Mouse (Mus musculus): ENCODE measurements around the gene Syt8. TPM values are rescaled to one million over a fixed set of nuclear protein-coding genes. Genes with fewer than 3 reads are reported as not detected.

Gene Syt8
- polyA plus RNA-seq, 1 experiment, result 2.4 TPM

GRCm38 (mm10) chr7:142428213-142428612, 6.4 kb upstream of the Syt8 start:
- no peak overlapping the region for H3K4me3 ChIP-seq (ENCODE audit: insufficient read depth, low read length)
- TF ChIP-seq CTCF (IDR thresholded peaks at IDR 0.05; ENCODE audit: borderline replicate concordance, insufficient read depth, low read length), result peak; percentile 56; the same call in 1 of the 2 replicates
- no peak for TF ChIP-seq POLR2A (IDR thresholded peaks at IDR 0.05; ENCODE audit: low read depth, low read length)
- no peak overlapping the region for H3K27ac ChIP-seq (ENCODE audit: insufficient read depth, low read length)
- peaks cover 8% of the 10 kb centered on the region for H3K4me1 ChIP-seq (ENCODE audit: control insufficient read depth, insufficient read depth, low read length)

DNA sequence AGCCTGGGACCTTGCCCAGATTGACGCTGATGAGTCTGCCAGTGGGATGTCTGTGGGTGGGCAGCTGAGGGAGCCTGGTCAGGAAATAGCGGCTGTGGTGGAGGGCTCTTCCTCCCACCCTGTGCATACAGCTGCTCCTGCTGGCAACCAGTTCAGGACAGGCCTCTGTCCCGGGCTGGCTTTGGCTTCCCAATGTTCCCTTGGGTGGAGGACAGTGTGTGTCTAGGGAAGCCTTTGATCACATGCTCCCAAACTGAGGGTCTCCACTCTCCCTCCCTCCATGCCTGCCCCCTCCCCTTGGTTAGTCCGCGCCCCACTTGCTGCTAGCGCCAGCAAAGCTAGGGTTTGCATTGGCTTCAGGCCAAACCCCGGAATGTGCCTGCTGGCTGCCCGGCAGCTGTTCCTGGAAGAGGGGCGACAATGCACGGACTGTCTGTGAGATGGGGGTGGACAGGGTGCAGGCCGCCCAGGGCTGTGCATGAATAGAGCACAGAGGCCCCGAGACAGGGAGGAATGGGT, 4.4 kb upstream of the Syt8 start:
- H3K4me3 ChIP-seq (ENCODE audit: insufficient read depth, low read length), result no peak overlapping the region
- TF ChIP-seq CTCF (IDR thresholded peaks at IDR 0.05; ENCODE audit: borderline replicate concordance, insufficient read depth, low read length) (no peak), POLR2A (IDR thresholded peaks at IDR 0.05; ENCODE audit: low read depth, low read length) (no peak)
- H3K4me1 ChIP-seq (ENCODE audit: control insufficient read depth, insufficient read depth, low read length), result peaks cover 10% of the 10 kb centered on the region
- H3K27ac ChIP-seq (ENCODE audit: insufficient read depth, low read length), result peak overlapping the region; percentile 4; the same call in 1 of the 2 replicates

- peaks cover 10% of the 10 kb centered on the region for H3K4me1 ChIP-seq (ENCODE audit: control insufficient read depth, insufficient read depth, low read length)
- H3K27ac ChIP-seq (ENCODE audit: insufficient read depth, low read length), result no peak overlapping the region
- no peak overlapping the region for H3K4me3 ChIP-seq (ENCODE audit: insufficient read depth, low read length)
- no peak for TF ChIP-seq POLR2A (IDR thresholded peaks at IDR 0.05; ENCODE audit: low read depth, low read length)
- TF ChIP-seq CTCF (IDR thresholded peaks at IDR 0.05; ENCODE audit: borderline replicate concordance, insufficient read depth, low read length), result no peak
These were observed 3.5 kb upstream of the Syt8 start for GRCm38 (mm10) chr7:142431106-142431505.

DNA sequence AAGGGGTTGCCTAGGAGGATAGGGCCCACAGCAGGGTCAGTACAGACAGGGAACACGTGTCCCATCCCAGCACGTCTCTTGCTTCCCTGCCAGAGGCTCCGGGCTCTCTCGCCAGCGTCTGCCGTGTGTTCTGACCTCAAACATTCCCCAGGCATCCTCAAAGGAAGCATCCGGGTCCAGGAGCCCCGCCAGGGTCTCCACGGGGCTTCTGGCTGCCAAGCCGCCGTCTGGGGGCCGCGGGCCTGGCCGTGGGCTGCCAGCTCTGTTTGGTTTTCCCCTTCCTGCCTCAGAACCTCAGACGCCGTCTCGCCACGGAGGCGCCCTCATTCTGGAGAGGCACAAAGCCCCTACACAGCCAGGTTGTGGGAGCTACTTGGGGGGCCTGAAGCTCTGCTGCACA, 1.0 kb upstream of the Syt8 start:
- no peak for TF ChIP-seq CTCF (IDR thresholded peaks at IDR 0.05; ENCODE audit: borderline replicate concordance, insufficient read depth, low read length)
- TF ChIP-seq POLR2A (IDR thresholded peaks at IDR 0.05; ENCODE audit: low read depth, low read length), result no peak
- Histone ChIP-seq H3K27ac (ENCODE audit: insufficient read depth, low read length) (no peak overlapping the region), H3K4me1 (ENCODE audit: control insufficient read depth, insufficient read depth, low read length) (peaks cover 10% of the 10 kb centered on the region), H3K4me3 (ENCODE audit: insufficient read depth, low read length) (no peak overlapping the region)

- Histone ChIP-seq H3K4me3 (ENCODE audit: insufficient read depth, low read length) (no peak overlapping the region), H3K4me1 (ENCODE audit: control insufficient read depth, insufficient read depth, low read length) (peaks cover 10% of the 10 kb centered on the region; the same call in 1 of the 2 replicates), H3K27ac (ENCODE audit: insufficient read depth, low read length) (peak overlapping the region; percentile 2; the same call in 1 of the 2 replicates)
- TF ChIP-seq CTCF (IDR thresholded peaks at IDR 0.05; ENCODE audit: borderline replicate concordance, insufficient read depth, low read length), result peak; percentile 37; the same call in 1 of the 2 replicates
- no peak for TF ChIP-seq POLR2A (IDR thresholded peaks at IDR 0.05; ENCODE audit: low read depth, low read length)
These were observed 874 bp downstream of the Syt8 start for GRCm38 (mm10) chr7:142435524-142435923.

DNA sequence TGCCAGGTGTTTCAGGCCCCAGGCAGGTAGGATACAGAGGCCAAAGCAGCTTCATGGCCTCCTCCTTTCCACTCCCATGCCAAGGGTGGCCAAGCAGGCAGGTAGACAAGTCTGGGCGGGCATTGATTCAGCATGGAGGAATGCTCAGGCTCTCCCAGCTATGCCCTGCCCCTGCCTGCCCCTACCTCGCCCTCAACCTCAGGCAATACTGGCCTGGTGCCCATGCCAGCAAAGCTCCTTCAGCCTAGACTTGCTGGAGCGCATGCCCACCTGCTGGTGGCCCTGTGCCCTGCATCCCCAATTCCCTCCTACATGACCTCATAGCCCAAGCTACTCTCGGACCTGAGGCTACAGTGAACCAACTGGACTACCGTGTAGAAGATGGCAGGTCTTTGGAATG, 2.7 kb downstream of the Syt8 start:
- 0 out of 2 replicates have a peak, but pooled peaks cover 4% of the 10 kb centered on the region for H3K4me1 ChIP-seq (ENCODE audit: control insufficient read depth, insufficient read depth, low read length)

GRCm38 (mm10) chr7:142439966-142440365, 5.3 kb downstream of the Syt8 start:
- TF ChIP-seq POLR2A (IDR thresholded peaks at IDR 0.05; ENCODE audit: low read depth, low read length) (no peak), CTCF (IDR thresholded peaks at IDR 0.05; ENCODE audit: borderline replicate concordance, insufficient read depth, low read length) (no peak)
- Histone ChIP-seq H3K27ac (ENCODE audit: insufficient read depth, low read length) (no peak overlapping the region; the same call in 1 of the 2 replicates), H3K4me3 (ENCODE audit: insufficient read depth, low read length) (no peak overlapping the region), H3K4me1 (ENCODE audit: control insufficient read depth, insufficient read depth, low read length) (0 out of 2 replicates have a peak, but pooled peaks cover 2% of the 10 kb centered on the region)

More for the DNA sequence above, 2.7 kb downstream of the Syt8 start:
- no peak overlapping the region for H3K27ac ChIP-seq (ENCODE audit: insufficient read depth, low read length)
- TF ChIP-seq CTCF (IDR thresholded peaks at IDR 0.05; ENCODE audit: borderline replicate concordance, insufficient read depth, low read length) (peak; percentile 22; the same call in 1 of the 2 replicates), POLR2A (IDR thresholded peaks at IDR 0.05; ENCODE audit: low read depth, low read length) (no peak)
- no peak overlapping the region for H3K4me3 ChIP-seq (ENCODE audit: insufficient read depth, low read length)

- TF ChIP-seq POLR2A (IDR thresholded peaks at IDR 0.05; ENCODE audit: low read depth, low read length) (no peak), CTCF (IDR thresholded peaks at IDR 0.05; ENCODE audit: borderline replicate concordance, insufficient read depth, low read length) (0 out of 2 replicates have a peak, but pooled peaks have one; percentile 19)
- Histone ChIP-seq H3K27ac (ENCODE audit: insufficient read depth, low read length) (peak overlapping the region; percentile 8; the same call in 1 of the 2 replicates), H3K4me1 (ENCODE audit: control insufficient read depth, insufficient read depth, low read length) (0 out of 2 replicates have a peak, but pooled peaks cover 2% of the 10 kb centered on the region), H3K4me3 (ENCODE audit: insufficient read depth, low read length) (no peak overlapping the region)
These were observed 6.0 kb downstream of the Syt8 start for GRCm38 (mm10) chr7:142440657-142441114.

DNA sequence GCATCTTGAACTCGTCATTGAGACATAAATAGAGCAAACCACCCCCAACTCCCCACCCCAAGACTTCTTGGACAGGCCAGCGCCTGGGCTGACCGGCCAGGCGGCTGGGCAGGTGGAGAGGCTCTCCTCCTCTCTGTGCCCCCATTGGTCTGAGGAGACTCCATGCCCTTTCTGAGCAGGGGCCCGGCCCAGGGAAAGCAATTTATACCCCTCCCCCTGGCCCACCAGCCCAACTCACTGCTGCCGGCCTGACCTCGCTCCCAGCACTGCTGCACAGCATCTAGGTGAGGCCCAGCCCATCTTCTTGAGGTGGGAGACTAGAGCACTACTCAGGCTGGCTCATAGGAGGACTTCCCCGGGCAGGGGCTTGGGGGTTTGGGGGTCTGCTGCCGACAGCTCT, 6.9 kb downstream of the Syt8 start, which contains the start of gene Tnni2:
Gene Tnni2 (plus strand): TSS at position 224 of the 400 bp plus-strand sequence.
- TF ChIP-seq POLR2A (IDR thresholded peaks at IDR 0.05; ENCODE audit: low read depth, low read length) (no peak), CTCF (IDR thresholded peaks at IDR 0.05; ENCODE audit: borderline replicate concordance, insufficient read depth, low read length) (no peak)
- Histone ChIP-seq H3K4me1 (ENCODE audit: control insufficient read depth, insufficient read depth, low read length) (0 out of 2 replicates have a peak, but pooled peaks cover 2% of the 10 kb centered on the region), H3K27ac (ENCODE audit: insufficient read depth, low read length) (no peak within 1 kb of the TSS), H3K4me3 (ENCODE audit: insufficient read depth, low read length) (no peak within 1 kb of the TSS)
